Mouse (Mus musculus) limb, embryonic 14.5 days (tissue): ENCODE measurements around the gene Tfcp2l1. TPM values are rescaled to one million over a fixed set of nuclear protein-coding genes. Genes with fewer than 3 reads are reported as not detected.

Experiments
- ATAC-seq: fragments of 200-750 bp; cut with Nextera tagmentation; 2 replicates; pipeline ENCODE4 v1.8.0; 2017; ENCODE audit warnings: low read depth, moderate number of reproducible peaks, moderate TSS enrichment; ENCODE audit not compliant: low FRiP score
- DNase-seq: peaks from one replicate; pipeline ENCODE4 v3.0.0-alpha.2; 2015; ENCODE audit warnings: low spot score
- H3K27ac ChIP-seq: fragments of 300-500 bp; sonication (generic); replicated peaks from 2 replicates; pipeline ENCODE4 v1.5.1; 2014; ENCODE audit warnings: low read depth, mild to moderate bottlenecking, low read length, moderate library complexity, mixed read lengths
- H3K27me3 ChIP-seq: fragments of 300-500 bp; sonication (generic); 2 replicates; pipeline ENCODE4 v1.6.1; 2014; ENCODE audit warnings: low read length, mixed read lengths; ENCODE audit not compliant: control insufficient read depth, insufficient read depth
- H3K36me3 ChIP-seq: fragments of 300-500 bp; sonication (generic); 2 replicates; pipeline ENCODE4 v1.6.1; 2014; ENCODE audit warnings: mild to moderate bottlenecking, low read length, moderate library complexity, mixed read lengths; ENCODE audit not compliant: control insufficient read depth, insufficient read depth
- H3K4me1 ChIP-seq: fragments of 300-500 bp; sonication (generic); 2 replicates; pipeline ENCODE4 v1.6.1; 2014; ENCODE audit warnings: antibody characterized with exemption, low read length, mixed read lengths; ENCODE audit not compliant: control insufficient read depth, insufficient read depth
- H3K4me2 ChIP-seq: fragments of 300-500 bp; sonication (generic); replicated peaks from 2 replicates; pipeline ENCODE4 v1.6.1; 2014; ENCODE audit warnings: low read depth, mild to moderate bottlenecking, low read length, moderate library complexity; ENCODE audit not compliant: severe bottlenecking
- H3K4me3 ChIP-seq: fragments of 300-500 bp; sonication (generic); replicated peaks from 2 replicates; pipeline ENCODE4 v1.5.1; 2014; ENCODE audit warnings: low read length
- H3K9ac ChIP-seq: fragments of 300-500 bp; sonication (generic); 2 replicates; pipeline ENCODE4 v1.6.1; 2014; ENCODE audit warnings: mild to moderate bottlenecking, low read depth, low read length, moderate library complexity; ENCODE audit not compliant: severe bottlenecking
- H3K9me3 ChIP-seq: fragments of 300-500 bp; sonication (generic); 2 replicates; pipeline ENCODE4 v1.6.1; 2016; ENCODE audit warnings: low read length; ENCODE audit not compliant: control insufficient read depth
- POLR2A ChIP-seq: fragments of 200-500 bp; IDR thresholded peaks from 2 replicates; pipeline ENCODE4 v1.8.0; 2012; ENCODE audit warnings: inconsistent platforms, mild to moderate bottlenecking, moderate library complexity, borderline replicate concordance; ENCODE audit not compliant: insufficient read depth, insufficient read length; ENCODE audit errors: extremely low read depth
- WGBS: fragments of 180-500 bp; shearing (Covaris S2); extraction: QIAGEN DNeasy Blood & Tissue Kit; methylation state at CpG from one replicate; pipeline ENCODE4 v1.1.7; 2014; 5-methylcytosine and 5-hydroxymethylcytosine counted together
- polyA plus RNA-seq, 2 experiments: library from polyadenylated mRNA; depleted of rRNA in 1 of 2; stranded (reverse) in 1 of 2; unstranded in 1 of 2; fragments of >200 nt; fragmentation: Nextera tagmentation in 1 of 2; extraction: Ambion mirVana in 1 of 2; gene quantifications; 2 replicates each; pipeline versions ENCODE4 v1.2.1 to v1.2.3; 2012 to 2014

The Tfcp2l1 gene
- polyA plus RNA-seq, 2 experiments, result 0.38 to 0.67 TPM

DNA sequence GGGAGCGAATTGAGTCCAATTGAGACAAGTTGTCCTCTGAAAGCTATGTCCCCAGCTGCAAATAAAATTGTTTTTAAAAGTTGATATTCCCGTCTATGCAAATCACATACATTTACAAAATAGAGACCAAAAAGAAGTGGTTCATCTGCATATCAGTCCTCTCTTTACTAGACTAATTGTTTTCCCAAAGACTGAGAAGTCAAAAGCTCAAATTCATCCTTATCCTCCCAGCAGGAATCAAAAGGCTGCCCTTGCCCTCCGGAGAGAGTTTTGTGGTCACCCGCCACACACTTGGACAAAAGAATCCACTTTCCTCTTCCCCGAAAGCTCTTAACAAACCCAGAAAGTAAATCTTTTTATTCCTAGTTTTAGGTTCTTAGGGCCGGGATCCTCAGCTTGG lies 2.3 kb upstream of the Tfcp2l1 start:
- DNase-seq, result no peak
- no peak for TF ChIP-seq POLR2A
- ATAC-seq, result no peak
- H3K27me3 ChIP-seq, result peaks cover 10% of the 10 kb centered on the region; the same call in 1 of the 2 replicates
- WGBS, result 43% methylated on average over 6 of the region's 6 CpGs
- peaks cover 4% of the 10 kb centered on the region; the same call in 1 of the 2 replicates for H3K4me1 ChIP-seq
- no peak overlapping the region for H3K27ac ChIP-seq
- no peak overlapping the region for H3K9ac ChIP-seq
- H3K36me3 ChIP-seq, result no peaks in the 10 kb centered on the region
- H3K4me2 ChIP-seq, result no peak overlapping the region
- no peaks in the 10 kb centered on the region for H3K9me3 ChIP-seq
- no peak overlapping the region for H3K4me3 ChIP-seq

DNA sequence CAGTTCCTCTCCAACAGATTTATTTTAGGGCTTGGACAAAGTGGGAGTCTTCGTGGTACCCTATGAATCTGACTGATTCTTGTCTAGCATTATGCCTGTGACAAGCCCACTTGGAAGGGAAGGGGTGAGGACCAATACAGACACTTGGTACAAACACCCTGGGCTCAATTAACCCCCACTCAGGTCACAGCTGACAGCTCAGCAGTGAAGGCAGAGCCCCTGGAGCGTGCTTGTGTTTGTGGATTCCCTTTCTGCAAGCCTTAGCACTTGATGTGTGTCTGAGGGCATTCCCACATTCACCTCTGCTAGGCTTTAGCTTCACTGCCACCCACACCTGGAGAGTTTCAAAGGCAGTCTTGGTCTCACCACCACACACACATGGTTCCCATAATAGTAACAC lies 1.8 kb upstream of the Tfcp2l1 start:
- Histone ChIP-seq H3K9me3 (no peaks in the 10 kb centered on the region), H3K27me3 (peaks cover 10% of the 10 kb centered on the region; the same call in 1 of the 2 replicates), H3K27ac (no peak overlapping the region), H3K4me1 (peaks cover 4% of the 10 kb centered on the region; the same call in 1 of the 2 replicates), H3K4me3 (no peak overlapping the region), H3K4me2 (no peak overlapping the region), H3K9ac (no peak overlapping the region), H3K36me3 (no peaks in the 10 kb centered on the region)
- 52% methylated on average over 2 of the region's 2 CpGs for WGBS
- ATAC-seq (no peak), DNase-seq (no peak)
- TF ChIP-seq POLR2A, result no peak

DNA sequence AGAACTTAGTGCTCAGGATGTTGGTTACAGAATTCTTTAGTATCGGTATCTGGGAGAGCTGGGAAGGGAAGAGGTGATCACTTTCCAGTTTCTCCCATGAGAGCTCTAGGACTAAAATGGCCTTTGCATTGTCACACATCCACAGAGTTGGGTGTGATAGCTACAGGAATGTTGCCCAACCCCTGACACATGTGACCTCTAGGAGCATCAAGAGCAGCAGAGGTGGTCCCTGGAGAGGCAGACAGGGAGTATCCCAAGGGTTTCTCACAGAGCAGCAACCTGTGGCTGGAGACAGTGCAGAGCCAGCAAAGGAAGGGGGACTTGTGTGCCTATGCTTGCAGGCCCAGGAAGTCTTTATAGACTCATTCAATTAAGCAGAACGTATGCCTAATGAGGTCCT lies 1.3 kb upstream of the Tfcp2l1 start:
- Histone ChIP-seq H3K4me3 (no peak overlapping the region), H3K27me3 (peaks cover 10% of the 10 kb centered on the region; the same call in 1 of the 2 replicates), H3K27ac (no peak overlapping the region), H3K9me3 (no peaks in the 10 kb centered on the region), H3K36me3 (no peaks in the 10 kb centered on the region), H3K4me1 (peaks cover 4% of the 10 kb centered on the region; the same call in 1 of the 2 replicates), H3K9ac (no peak overlapping the region), H3K4me2 (no peak overlapping the region)
- no peak for TF ChIP-seq POLR2A
- DNase-seq, result no peak
- no peak for ATAC-seq
- 77% methylated on average over 2 of the region's 2 CpGs for WGBS

DNA sequence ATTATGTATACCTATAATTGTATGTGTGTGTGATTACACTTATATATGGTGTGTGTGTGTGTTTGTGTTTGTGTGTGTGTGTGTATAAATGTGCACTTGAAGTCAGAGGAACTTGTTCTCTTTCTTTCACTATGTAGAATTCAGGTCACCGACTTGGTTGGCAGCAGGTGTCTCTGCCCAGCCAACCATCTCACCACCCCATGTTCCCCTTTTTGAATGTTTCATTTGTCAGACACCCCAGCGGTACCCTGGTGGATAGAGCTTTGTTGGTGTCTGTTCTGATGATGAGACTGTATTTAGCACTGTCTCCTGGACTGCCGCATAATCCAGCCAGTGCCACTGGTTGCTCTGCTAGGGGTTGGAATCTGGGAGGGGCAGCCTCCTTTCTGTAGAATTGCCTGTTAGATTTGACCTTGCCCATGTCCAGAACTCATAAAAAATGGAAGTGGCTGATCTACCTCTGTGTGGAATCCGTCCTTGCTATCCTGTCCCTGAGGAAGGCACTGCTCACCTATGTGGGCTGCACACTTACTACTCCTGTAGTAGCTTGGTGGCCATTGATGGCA lies 5.8 kb downstream of the Tfcp2l1 start:
- Histone ChIP-seq H3K9ac (no peak overlapping the region), H3K36me3 (no peaks in the 10 kb centered on the region), H3K27me3 (no peaks in the 10 kb centered on the region), H3K27ac (no peak overlapping the region), H3K4me3 (no peak overlapping the region), H3K9me3 (no peaks in the 10 kb centered on the region), H3K4me1 (no peaks in the 10 kb centered on the region), H3K4me2 (no peak overlapping the region)
- 83% methylated on average over 4 of the region's 4 CpGs for WGBS
- ATAC-seq (no peak), DNase-seq (no peak)
- no peak for TF ChIP-seq POLR2A

DNA sequence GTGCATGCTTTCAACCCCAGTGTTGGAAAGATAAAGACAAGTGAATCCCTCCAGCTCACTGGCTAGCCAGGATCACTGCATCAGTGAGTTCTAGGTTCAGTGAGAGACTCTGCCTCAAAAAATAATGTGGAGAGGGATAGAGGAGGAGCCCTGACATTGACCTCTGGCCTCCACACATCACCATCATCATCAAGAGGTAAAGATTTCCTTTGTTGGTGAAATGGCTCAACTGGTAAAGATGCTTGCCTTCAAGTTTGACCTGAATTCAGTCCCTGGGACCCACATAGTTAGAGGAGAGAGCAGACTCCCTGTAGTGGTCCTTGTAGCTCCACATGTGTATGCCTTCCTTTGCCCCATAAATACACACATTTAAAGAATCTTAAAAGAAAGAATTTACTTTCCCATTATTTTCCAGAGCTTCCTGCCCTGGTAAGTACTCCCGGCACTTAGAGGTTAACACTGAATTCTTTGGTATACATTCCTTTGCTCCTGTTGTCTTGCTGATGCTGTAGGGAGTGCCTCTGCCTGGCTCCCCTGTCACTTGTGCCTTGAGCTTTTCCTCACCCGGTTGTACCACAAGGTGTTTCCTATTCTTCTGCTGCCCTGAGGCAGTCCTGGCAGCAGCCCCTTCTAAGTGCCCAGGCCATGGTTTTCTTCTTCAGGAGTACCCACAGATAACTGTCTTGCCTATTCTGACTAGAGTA lies 14.7 kb downstream of the Tfcp2l1 start:
- no peaks in the 10 kb centered on the region for H3K4me1 ChIP-seq
- WGBS, result 64% methylated on average over 2 of the region's 2 CpGs
- H3K27ac ChIP-seq, result no peak overlapping the region
- H3K4me2 ChIP-seq, result no peak overlapping the region
- DNase-seq (no peak), ATAC-seq (no peak)
- H3K27me3 ChIP-seq, result no peaks in the 10 kb centered on the region
- H3K4me3 ChIP-seq, result no peak overlapping the region
- no peaks in the 10 kb centered on the region for H3K9me3 ChIP-seq
- H3K9ac ChIP-seq, result no peak overlapping the region
- TF ChIP-seq POLR2A, result no peak
- no peaks in the 10 kb centered on the region for H3K36me3 ChIP-seq
